Mouse (Mus musculus) kidney, postnatal 0 days (tissue): Measurements from ENCODE around the gene Irf6. TPM values are rescaled to one million over a fixed set of nuclear protein-coding genes. Genes with fewer than 3 reads are reported as not detected.

Experiments used
- ATAC-seq: fragments of 200-750 bp; cut with Nextera tagmentation; replicated peaks from 2 replicates; pipeline ENCODE4 v1.8.0; 2017; ENCODE audit warnings: low read depth, moderate number of reproducible peaks, moderate TSS enrichment, moderate library complexity; ENCODE audit not compliant: low FRiP score
- DNase-seq: peaks from one replicate; pipeline ENCODE4 v3.0.0-alpha.2; 2016; ENCODE audit warnings: low spot score
- H3K27ac ChIP-seq: fragments of 300-500 bp; sonication (generic); 2 replicates; pipeline ENCODE4 v1.5.1; 2014; ENCODE audit warnings: mild to moderate bottlenecking
- H3K27me3 ChIP-seq: fragments of 300-500 bp; sonication (generic); 2 replicates; pipeline ENCODE4 v1.6.1; 2014; ENCODE audit warnings: low read length, mixed read lengths; ENCODE audit not compliant: insufficient read depth
- H3K36me3 ChIP-seq: fragments of 300-500 bp; sonication (generic); 2 replicates; pipeline ENCODE4 v1.6.1; 2014; ENCODE audit warnings: low read length, mixed read lengths; ENCODE audit not compliant: insufficient read depth
- H3K4me1 ChIP-seq: fragments of 300-500 bp; sonication (generic); replicated peaks from 2 replicates; pipeline ENCODE4 v1.6.1; 2014; ENCODE audit warnings: antibody characterized with exemption, low read length, mixed read lengths; ENCODE audit not compliant: insufficient read depth
- H3K4me2 ChIP-seq: fragments of 300-500 bp; sonication (generic); 2 replicates; pipeline ENCODE4 v1.6.1; 2014; ENCODE audit warnings: mild to moderate bottlenecking, low read length, moderate library complexity, mixed read lengths
- H3K4me3 ChIP-seq: fragments of 300-500 bp; sonication (generic); replicated peaks from 2 replicates; pipeline ENCODE4 v1.5.1; 2014; ENCODE audit warnings: low read depth, low read length
- H3K9ac ChIP-seq: fragments of 300-500 bp; sonication (generic); 2 replicates; pipeline ENCODE4 v1.6.1; 2014; ENCODE audit warnings: low read depth, low read length
- H3K9me3 ChIP-seq: fragments of 300-500 bp; sonication (generic); replicated peaks from 2 replicates; pipeline ENCODE4 v1.6.1; 2016; ENCODE audit warnings: low read length, inconsistent platforms, mixed read lengths
- CTCF ChIP-seq: IDR thresholded peaks from 2 replicates; pipeline ENCODE4 v1.5.1; 2016; ENCODE audit warnings: antibody characterized with exemption, low read depth, mild to moderate bottlenecking, moderate library complexity
- WGBS: fragments of 180-500 bp; shearing (Covaris S2); extraction: QIAGEN DNeasy Blood & Tissue Kit; methylation state at CpG from one replicate; pipeline ENCODE4 v1.1.7; 2014; 5-methylcytosine and 5-hydroxymethylcytosine counted together
- polyA plus RNA-seq: library from polyadenylated mRNA; unstranded; fragments of >200 nt; fragmentation: Nextera tagmentation; extraction: Ambion mirVana; gene quantifications from 2 replicates; pipeline ENCODE4 v1.2.1, GENCODE M21; 2015

Irf6 gene
- polyA plus RNA-seq, 1 experiment from 2014 or later = 17.3 TPM

- 86% methylated on average over 7 of the region's 7 CpGs for whole genome bisulfite sequencing
- Histone ChIP-seq H3K27me3 (no peaks in the 10 kb centered on the region), H3K4me2 (no peak overlapping the region), H3K27ac (no peak overlapping the region), H3K4me1 (peaks cover 8% of the 10 kb centered on the region; the same call in 1 of the 2 replicates), H3K9me3 (no peaks in the 10 kb centered on the region), H3K36me3 (no peaks in the 10 kb centered on the region), H3K4me3 (no peak overlapping the region), H3K9ac (no peak overlapping the region)
- DNase-seq = no peak
- no peak for ATAC-seq
- no peak for TF ChIP-seq CTCF
These were observed 38.9 kb downstream of the Irf6 start for GRCm38 (mm10) chr1:193191675-193192283.

- no peak for TF ChIP-seq CTCF
- Histone ChIP-seq H3K4me2 (no peak overlapping the region), H3K9ac (no peak overlapping the region), H3K4me3 (no peak overlapping the region), H3K27ac (no peak overlapping the region), H3K9me3 (no peaks in the 10 kb centered on the region), H3K27me3 (no peaks in the 10 kb centered on the region), H3K36me3 (no peaks in the 10 kb centered on the region), H3K4me1 (0 out of 2 replicates have a peak, but pooled peaks cover 8% of the 10 kb centered on the region)
- DNase-seq = no peak
- WGBS = 88% methylated on average over 3 of the region's 3 CpGs
- no peak for ATAC-seq
These were observed 41.7 kb downstream of the Irf6 start for GRCm38 (mm10) chr1:193194416-193195140.

DNA sequence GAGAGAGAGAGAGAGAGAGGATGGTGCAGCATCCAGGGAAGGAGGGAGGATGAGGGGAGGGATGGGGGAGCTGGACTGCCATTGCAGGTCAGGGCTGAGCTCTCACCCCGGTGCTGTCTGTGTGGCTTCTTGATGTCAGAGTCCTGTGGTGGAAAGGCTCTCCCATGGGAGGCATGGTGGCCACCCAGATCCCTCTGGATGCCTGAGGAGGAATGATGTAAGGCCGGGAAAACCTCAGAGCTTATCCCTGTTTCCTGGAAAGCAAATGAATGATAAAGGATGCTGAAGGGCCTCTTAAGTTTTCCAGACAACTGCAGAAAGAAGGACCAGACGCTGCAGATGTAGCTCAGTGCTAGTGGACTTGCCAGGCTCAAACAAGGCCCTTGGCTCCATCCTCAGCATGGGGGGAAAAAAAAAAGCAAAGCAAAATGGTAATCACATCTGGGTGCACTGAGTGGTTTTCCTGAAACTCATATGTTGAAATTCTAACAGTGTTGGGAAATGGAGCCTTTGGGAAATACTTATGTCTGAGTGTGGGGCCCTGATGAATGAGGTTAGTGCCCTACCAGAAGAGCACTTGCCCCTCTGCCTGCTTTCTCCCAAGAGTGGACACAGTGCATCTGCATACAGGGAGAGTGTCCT, 42.4 kb downstream of the Irf6 start:
- Histone ChIP-seq H3K4me1 (0 out of 2 replicates have a peak, but pooled peaks cover 4% of the 10 kb centered on the region), H3K9me3 (no peaks in the 10 kb centered on the region), H3K27me3 (no peaks in the 10 kb centered on the region), H3K9ac (no peak overlapping the region), H3K36me3 (no peaks in the 10 kb centered on the region), H3K27ac (no peak overlapping the region), H3K4me2 (no peak overlapping the region), H3K4me3 (no peak overlapping the region)
- DNase-seq (no peak), ATAC-seq (no peak)
- no peak for TF ChIP-seq CTCF
- WGBS = 57% methylated on average over 3 of the region's 3 CpGs

GRCm38 (mm10) chr1:193197494-193198205, 44.7 kb downstream of the Irf6 start:
- Histone ChIP-seq H3K27me3 (no peaks in the 10 kb centered on the region), H3K4me1 (no peaks in the 10 kb centered on the region), H3K4me3 (no peak overlapping the region), H3K9ac (no peak overlapping the region), H3K36me3 (no peaks in the 10 kb centered on the region), H3K9me3 (no peaks in the 10 kb centered on the region), H3K27ac (no peak overlapping the region), H3K4me2 (no peak overlapping the region)
- no peak for DNase-seq
- TF ChIP-seq CTCF = no peak
- ATAC-seq = no peak
- WGBS = 86% methylated on average over 18 of the region's 18 CpGs

- Histone ChIP-seq H3K4me3 (no peak overlapping the region), H3K27ac (no peak overlapping the region), H3K4me1 (no peaks in the 10 kb centered on the region), H3K9ac (no peak overlapping the region), H3K36me3 (no peaks in the 10 kb centered on the region), H3K4me2 (no peak overlapping the region), H3K9me3 (no peaks in the 10 kb centered on the region), H3K27me3 (no peaks in the 10 kb centered on the region)
- DNase-seq (no peak), ATAC-seq (no peak)
- TF ChIP-seq CTCF = peak; percentile 41; the same call in 1 of the 2 replicates
- 90% methylated on average over 2 of the region's 2 CpGs for WGBS
These were observed 45.4 kb downstream of the Irf6 start for GRCm38 (mm10) chr1:193198312-193198711.

GRCm38 (mm10) chr1:193200640-193201382, 47.9 kb downstream of the Irf6 start:
- H3K27ac ChIP-seq = no peak overlapping the region
- H3K4me2 ChIP-seq = no peak overlapping the region
- TF ChIP-seq CTCF = no peak
- H3K4me1 ChIP-seq = no peaks in the 10 kb centered on the region
- no peak overlapping the region for H3K9ac ChIP-seq
- no peak for DNase-seq
- no peak for ATAC-seq
- no peak overlapping the region for H3K4me3 ChIP-seq
- no peaks in the 10 kb centered on the region for H3K9me3 ChIP-seq
- no peaks in the 10 kb centered on the region for H3K36me3 ChIP-seq
- WGBS = 90% methylated on average over 8 of the region's 8 CpGs
- no peaks in the 10 kb centered on the region for H3K27me3 ChIP-seq
